Mouse (Mus musculus): ENCODE data around the gene Tmem210. TPM values are rescaled to one million over a fixed set of nuclear protein-coding genes. Genes with fewer than 3 reads are reported as not detected.

Tmem210 gene
- polyA plus RNA-seq, 1 experiment from 2014 or later = not detected

DNA sequence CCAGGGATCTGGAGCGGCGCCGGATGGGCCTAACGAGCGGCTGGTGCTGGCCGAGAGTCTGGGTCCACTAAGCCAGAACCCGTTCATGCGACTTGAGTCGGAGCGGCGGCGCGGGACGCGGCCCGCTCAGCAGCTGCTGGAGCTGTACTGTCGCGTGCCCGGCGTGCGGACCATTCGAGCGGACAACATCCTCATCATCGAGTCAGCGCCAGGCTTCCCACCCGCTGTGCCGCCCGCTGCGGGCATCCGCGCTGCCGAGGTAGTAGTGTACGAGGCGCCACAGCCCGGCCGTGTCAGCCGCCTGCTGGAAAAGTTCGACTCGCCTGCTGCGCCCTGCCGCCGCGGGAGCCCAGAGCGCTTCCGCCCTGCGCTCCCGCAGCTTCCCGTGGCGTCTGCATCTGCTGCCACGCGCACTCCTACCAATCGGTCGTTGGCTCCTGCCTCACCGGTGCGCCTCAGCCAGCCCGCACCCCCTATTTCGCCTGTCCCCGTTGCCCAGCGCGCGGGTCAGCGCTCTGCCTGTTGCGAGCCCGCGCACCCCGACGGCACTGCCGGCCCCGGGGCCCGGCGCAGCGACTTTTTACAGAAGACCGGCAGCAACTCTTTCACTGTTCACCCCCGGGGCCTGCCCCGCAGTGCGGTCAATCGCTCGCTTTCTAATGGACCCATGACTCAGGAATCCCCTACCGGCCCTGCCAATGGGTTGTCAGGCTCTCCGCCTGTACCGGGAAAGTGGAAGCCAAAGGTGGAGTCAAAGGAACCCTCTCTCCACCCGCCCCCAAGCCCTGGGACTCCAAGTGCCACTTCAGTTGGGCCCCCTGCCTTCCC, 24.9 kb upstream of the Tmem210 start:
- Histone ChIP-seq H3K27me3 (replicated peaks; ENCODE audit: control insufficient read depth, insufficient read depth, low read length) (no peaks in the 10 kb centered on the region; the same call in 1 of the 2 replicates), H3K4me3 (replicated peaks; ENCODE audit: low read length) (peak overlapping the region; percentile 67), H3K9me3 (ENCODE audit: control insufficient read depth, low read length) (no peaks in the 10 kb centered on the region), H3K4me2 (ENCODE audit: low read length) (peak overlapping the region; percentile 99), H3K9ac (replicated peaks; ENCODE audit: low read depth, low read length) (peak overlapping the region; percentile 74), H3K4me1 (replicated peaks; ENCODE audit: control insufficient read depth, insufficient read depth, low read length) (peaks cover 50% of the 10 kb centered on the region), H3K36me3 (ENCODE audit: control insufficient read depth, insufficient read depth) (no peaks in the 10 kb centered on the region), H3K27ac (ENCODE audit: low read length) (peak overlapping the region; percentile 48)
- under 1% methylated on average over 79 of the region's 82 CpGs for WGBS
- peak; percentile 32 for ATAC-seq

DNA sequence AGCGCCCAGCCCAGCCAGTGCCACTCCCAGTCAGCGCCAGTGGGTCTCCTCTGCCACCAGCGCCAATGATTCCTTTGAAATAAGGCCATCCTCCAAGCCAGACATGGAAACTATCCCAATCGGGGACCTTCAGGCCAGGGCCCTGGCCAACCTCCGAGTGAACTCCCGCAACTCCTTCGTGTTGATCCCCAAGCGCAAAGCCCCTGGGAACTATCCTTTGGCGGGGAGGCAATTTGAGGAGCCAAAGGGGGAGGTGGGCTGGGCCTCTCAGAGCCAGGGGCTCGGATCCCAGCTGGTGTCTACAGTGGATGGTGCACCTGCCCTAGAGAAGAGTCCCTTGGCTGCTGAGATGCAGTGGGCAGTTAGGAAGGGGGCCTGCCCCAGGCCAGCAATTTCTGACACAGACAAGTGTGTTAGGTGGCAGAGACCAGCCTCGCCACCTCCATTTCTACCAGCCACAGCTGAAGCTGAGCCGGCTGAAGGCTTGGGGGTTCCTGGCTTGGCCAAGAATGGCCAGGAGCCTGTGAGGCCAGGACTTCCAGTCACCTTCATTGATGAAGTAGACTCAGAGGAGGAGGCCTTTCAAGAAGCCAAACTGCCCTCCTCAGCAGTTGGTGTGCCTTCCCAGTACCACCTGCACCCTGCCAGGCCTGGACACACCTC, 24.2 kb upstream of the Tmem210 start:
- ATAC-seq = no peak
- peak overlapping the region; percentile 74 for H3K9ac ChIP-seq (replicated peaks; ENCODE audit: low read depth, low read length)
- no peaks in the 10 kb centered on the region for H3K36me3 ChIP-seq (ENCODE audit: control insufficient read depth, insufficient read depth)
- H3K4me2 ChIP-seq (ENCODE audit: low read length) = peak overlapping the region; percentile 99
- 18% methylated on average over 12 of the region's 12 CpGs for WGBS
- H3K27me3 ChIP-seq (replicated peaks; ENCODE audit: control insufficient read depth, insufficient read depth, low read length) = no peaks in the 10 kb centered on the region; the same call in 1 of the 2 replicates
- H3K27ac ChIP-seq (ENCODE audit: low read length) = no peak overlapping the region
- H3K4me1 ChIP-seq (replicated peaks; ENCODE audit: control insufficient read depth, insufficient read depth, low read length) = peaks cover 50% of the 10 kb centered on the region
- peak overlapping the region; percentile 67 for H3K4me3 ChIP-seq (replicated peaks; ENCODE audit: low read length)
- H3K9me3 ChIP-seq (ENCODE audit: control insufficient read depth, low read length) = no peaks in the 10 kb centered on the region

DNA sequence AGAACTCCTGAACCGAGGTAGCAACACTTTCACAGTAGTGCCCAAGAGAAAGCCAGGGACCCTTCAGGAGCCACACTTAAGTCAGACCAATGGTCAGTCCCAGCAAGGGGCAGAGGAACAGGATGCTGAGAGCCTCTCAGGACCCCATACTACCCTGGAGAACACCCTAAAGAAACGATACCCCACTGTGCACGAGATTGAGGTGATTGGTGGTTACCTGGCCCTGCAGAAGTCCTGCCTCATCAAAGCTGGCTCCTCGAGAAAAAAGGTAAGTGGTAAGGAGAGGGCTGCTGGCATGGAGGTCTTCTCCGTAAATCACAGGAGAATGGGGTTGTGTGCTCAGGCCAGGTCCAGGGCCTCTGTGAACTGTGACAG, 23.7 kb upstream of the Tmem210 start:
- H3K4me1 ChIP-seq (replicated peaks; ENCODE audit: control insufficient read depth, insufficient read depth, low read length) = peaks cover 50% of the 10 kb centered on the region
- H3K27ac ChIP-seq (ENCODE audit: low read length) = no peak overlapping the region

DNA sequence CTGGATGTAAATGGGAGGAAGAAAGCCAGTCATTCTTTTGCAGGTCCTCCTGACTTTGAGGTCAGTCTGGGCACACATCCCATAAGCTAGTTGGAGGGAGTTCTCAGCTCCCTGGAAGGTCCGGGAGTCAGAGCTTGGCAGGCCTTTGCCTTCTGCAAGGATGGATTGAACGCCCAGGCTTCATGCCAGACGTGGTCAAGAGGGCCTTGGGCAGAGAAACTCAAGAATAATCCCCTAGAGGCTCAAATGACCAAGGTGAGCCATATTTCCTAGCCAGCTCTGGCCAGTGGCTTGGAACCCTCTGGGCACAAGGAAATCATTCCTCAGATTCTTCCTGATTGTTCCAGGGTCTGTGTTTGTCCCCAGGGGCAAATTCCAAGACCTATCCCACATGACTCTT, 23.1 kb upstream of the Tmem210 start:
- H3K9me3 ChIP-seq (ENCODE audit: control insufficient read depth, low read length) = no peaks in the 10 kb centered on the region
- peaks cover 50% of the 10 kb centered on the region for H3K4me1 ChIP-seq (replicated peaks; ENCODE audit: control insufficient read depth, insufficient read depth, low read length)
- ATAC-seq = no peak
- H3K27ac ChIP-seq (ENCODE audit: low read length) = no peak overlapping the region
- no peaks in the 10 kb centered on the region for H3K36me3 ChIP-seq (ENCODE audit: control insufficient read depth, insufficient read depth)
- H3K4me3 ChIP-seq (replicated peaks; ENCODE audit: low read length) = no peak overlapping the region
- no peaks in the 10 kb centered on the region; the same call in 1 of the 2 replicates for H3K27me3 ChIP-seq (replicated peaks; ENCODE audit: control insufficient read depth, insufficient read depth, low read length)
- 0 out of 2 replicates have a peak overlapping the region, but pooled peaks have one; percentile 0 for H3K9ac ChIP-seq (replicated peaks; ENCODE audit: low read depth, low read length)
- WGBS = 80% methylated on average over 3 of the region's 3 CpGs
- H3K4me2 ChIP-seq (ENCODE audit: low read length) = peak overlapping the region; percentile 12

More for the DNA sequence above, 23.7 kb upstream of the Tmem210 start:
- Histone ChIP-seq H3K4me3 (replicated peaks; ENCODE audit: low read length) (0 out of 2 replicates have a peak overlapping the region, but pooled peaks have one; percentile 1), H3K4me2 (ENCODE audit: low read length) (peak overlapping the region; percentile 99), H3K27me3 (replicated peaks; ENCODE audit: control insufficient read depth, insufficient read depth, low read length) (no peaks in the 10 kb centered on the region; the same call in 1 of the 2 replicates), H3K9ac (replicated peaks; ENCODE audit: low read depth, low read length) (no peak overlapping the region), H3K36me3 (ENCODE audit: control insufficient read depth, insufficient read depth) (no peaks in the 10 kb centered on the region), H3K9me3 (ENCODE audit: control insufficient read depth, low read length) (no peaks in the 10 kb centered on the region)
- no peak for ATAC-seq
- 77% methylated on average over 5 of the region's 5 CpGs for WGBS

DNA sequence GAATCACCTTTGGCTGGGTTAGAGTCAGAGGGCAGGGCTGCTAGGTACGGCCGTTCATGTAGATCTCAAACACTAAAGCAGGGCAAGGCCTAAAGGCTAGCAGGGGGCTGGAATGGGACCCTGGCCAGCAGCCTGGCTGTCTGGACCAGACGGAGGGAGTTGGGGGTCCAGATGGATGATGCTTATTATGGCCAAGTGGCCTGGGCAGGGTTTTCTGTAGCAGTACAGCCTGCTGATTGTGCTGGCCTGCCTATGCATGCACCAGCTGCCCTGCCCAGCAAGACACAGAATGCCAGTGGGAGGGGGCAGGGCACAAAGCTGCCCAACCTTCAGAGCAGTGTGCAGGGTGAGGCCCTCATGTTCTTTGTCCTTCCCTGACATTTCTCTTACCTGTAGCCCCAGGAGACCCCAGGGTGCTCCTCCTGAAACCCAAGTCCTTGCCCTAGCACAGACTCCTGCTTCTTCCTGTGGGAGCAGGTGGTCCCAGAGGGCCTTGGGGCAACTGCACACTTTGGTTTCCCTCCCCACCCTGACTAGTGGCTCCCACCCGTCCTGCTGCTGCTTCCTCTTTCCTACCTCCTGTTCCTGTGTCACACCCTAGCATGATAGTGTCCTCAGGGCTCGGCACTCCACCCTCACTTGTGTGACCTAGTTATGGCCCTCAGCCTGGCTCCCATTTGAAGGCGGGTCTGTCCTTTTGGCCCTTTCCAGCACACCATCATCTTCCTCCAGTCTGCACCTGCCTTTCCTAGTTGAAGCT, 21.9 kb upstream of the Tmem210 start:
- peaks cover 56% of the 10 kb centered on the region for H3K4me1 ChIP-seq (replicated peaks; ENCODE audit: control insufficient read depth, insufficient read depth, low read length)
- 65% methylated on average over 6 of the region's 6 CpGs for WGBS
- H3K9ac ChIP-seq (replicated peaks; ENCODE audit: low read depth, low read length) = peak overlapping the region; percentile 38
- H3K36me3 ChIP-seq (ENCODE audit: control insufficient read depth, insufficient read depth) = no peaks in the 10 kb centered on the region
- no peak for ATAC-seq
- no peaks in the 10 kb centered on the region for H3K9me3 ChIP-seq (ENCODE audit: control insufficient read depth, low read length)
- no peaks in the 10 kb centered on the region; the same call in 1 of the 2 replicates for H3K27me3 ChIP-seq (replicated peaks; ENCODE audit: control insufficient read depth, insufficient read depth, low read length)
- peak overlapping the region; percentile 24 for H3K4me2 ChIP-seq (ENCODE audit: low read length)
- no peak overlapping the region for H3K4me3 ChIP-seq (replicated peaks; ENCODE audit: low read length)
- no peak overlapping the region for H3K27ac ChIP-seq (ENCODE audit: low read length)

DNA sequence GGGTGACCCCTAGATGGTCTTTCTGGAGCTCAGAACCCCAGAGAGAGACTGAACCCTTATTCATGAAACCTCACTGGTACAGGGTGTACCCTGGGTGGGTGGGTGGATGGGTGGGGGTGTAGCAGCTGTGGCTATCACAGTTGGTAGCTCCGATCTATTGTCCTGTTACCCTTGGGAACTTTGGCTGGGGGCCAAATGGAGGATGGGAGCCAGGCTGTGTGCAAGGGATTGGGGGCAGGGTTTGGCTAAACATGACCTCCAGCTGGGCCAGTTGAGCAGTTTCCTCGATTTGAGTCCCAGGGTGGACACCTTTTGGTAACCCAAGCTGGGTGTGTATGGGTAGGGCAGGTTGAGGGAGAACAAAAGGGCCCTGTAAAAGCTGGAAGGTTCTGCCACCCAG, 21.2 kb upstream of the Tmem210 start:
- Histone ChIP-seq H3K27ac (ENCODE audit: low read length) (no peak overlapping the region; the same call in 1 of the 2 replicates), H3K9ac (replicated peaks; ENCODE audit: low read depth, low read length) (0 out of 2 replicates have a peak overlapping the region, but pooled peaks have one; percentile 38), H3K27me3 (replicated peaks; ENCODE audit: control insufficient read depth, insufficient read depth, low read length) (no peaks in the 10 kb centered on the region; the same call in 1 of the 2 replicates), H3K36me3 (ENCODE audit: control insufficient read depth, insufficient read depth) (no peaks in the 10 kb centered on the region), H3K4me2 (ENCODE audit: low read length) (peak overlapping the region; percentile 24), H3K9me3 (ENCODE audit: control insufficient read depth, low read length) (no peaks in the 10 kb centered on the region), H3K4me1 (replicated peaks; ENCODE audit: control insufficient read depth, insufficient read depth, low read length) (peaks cover 63% of the 10 kb centered on the region), H3K4me3 (replicated peaks; ENCODE audit: low read length) (no peak overlapping the region)
- 30% methylated on average over 2 of the region's 2 CpGs for WGBS
- no peak for ATAC-seq

DNA sequence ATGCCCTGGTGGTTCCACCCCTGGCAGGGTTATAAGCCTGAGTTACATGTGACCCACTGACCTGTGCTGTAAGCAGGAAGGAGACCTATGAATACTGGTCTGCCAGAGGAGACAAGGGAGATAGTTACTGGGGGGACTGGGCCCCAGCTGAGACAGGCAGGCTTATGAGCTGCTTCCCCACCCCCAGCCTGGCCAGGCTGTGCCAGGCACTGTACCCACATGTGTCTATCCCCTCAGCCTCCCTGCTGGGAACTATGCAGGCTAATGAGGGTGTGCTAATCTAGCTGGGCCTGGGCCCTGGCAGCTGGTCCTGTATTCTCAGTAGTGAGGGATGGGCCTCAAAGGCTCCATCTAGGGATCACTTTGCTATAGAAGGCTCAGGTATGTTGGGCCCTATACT, 20.7 kb upstream of the Tmem210 start:
- no peak overlapping the region for H3K4me2 ChIP-seq (ENCODE audit: low read length)
- peaks cover 59% of the 10 kb centered on the region for H3K4me1 ChIP-seq (replicated peaks; ENCODE audit: control insufficient read depth, insufficient read depth, low read length)
- H3K27me3 ChIP-seq (replicated peaks; ENCODE audit: control insufficient read depth, insufficient read depth, low read length) = no peaks in the 10 kb centered on the region; the same call in 1 of the 2 replicates
- ATAC-seq = no peak
- H3K9ac ChIP-seq (replicated peaks; ENCODE audit: low read depth, low read length) = no peak overlapping the region
- no peaks in the 10 kb centered on the region for H3K9me3 ChIP-seq (ENCODE audit: control insufficient read depth, low read length)
- H3K27ac ChIP-seq (ENCODE audit: low read length) = no peak overlapping the region; the same call in 1 of the 2 replicates
- no peak overlapping the region for H3K4me3 ChIP-seq (replicated peaks; ENCODE audit: low read length)
- H3K36me3 ChIP-seq (ENCODE audit: control insufficient read depth, insufficient read depth) = no peaks in the 10 kb centered on the region

DNA sequence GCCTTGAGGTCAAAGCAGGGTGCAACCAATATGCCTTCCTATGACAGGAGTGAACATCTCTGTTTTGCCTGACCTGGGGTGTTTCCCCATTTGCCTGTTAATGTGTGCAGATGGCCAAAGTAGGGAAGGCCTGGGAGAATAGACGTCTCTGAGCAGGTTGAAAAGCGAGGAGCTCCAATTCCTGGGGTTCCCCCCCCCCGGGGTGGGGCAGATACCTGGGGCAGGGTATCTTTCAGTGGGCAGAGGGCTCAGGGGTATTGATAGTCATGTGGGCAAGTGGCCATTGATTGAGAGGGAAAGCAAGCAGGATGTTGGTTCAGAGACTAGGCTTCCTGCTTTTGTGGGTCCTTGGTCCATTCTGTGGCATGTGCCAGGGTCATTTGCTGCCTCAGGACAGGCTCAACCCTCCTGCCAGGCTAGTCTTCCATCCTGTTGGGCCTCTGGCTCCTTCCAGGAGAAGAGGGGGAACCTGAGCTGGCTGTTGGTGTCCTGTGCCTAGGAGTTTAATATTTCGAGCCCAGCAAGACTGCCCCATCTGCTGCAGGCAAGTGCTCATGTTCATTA, 20.1 kb upstream of the Tmem210 start:
- no peak overlapping the region for H3K4me3 ChIP-seq (replicated peaks; ENCODE audit: low read length)
- H3K27ac ChIP-seq (ENCODE audit: low read length) = no peak overlapping the region
- H3K36me3 ChIP-seq (ENCODE audit: control insufficient read depth, insufficient read depth) = no peaks in the 10 kb centered on the region
- H3K4me2 ChIP-seq (ENCODE audit: low read length) = no peak overlapping the region
- no peaks in the 10 kb centered on the region; the same call in 1 of the 2 replicates for H3K27me3 ChIP-seq (replicated peaks; ENCODE audit: control insufficient read depth, insufficient read depth, low read length)
- peaks cover 60% of the 10 kb centered on the region for H3K4me1 ChIP-seq (replicated peaks; ENCODE audit: control insufficient read depth, insufficient read depth, low read length)
- ATAC-seq = no peak
- no peaks in the 10 kb centered on the region for H3K9me3 ChIP-seq (ENCODE audit: control insufficient read depth, low read length)
- H3K9ac ChIP-seq (replicated peaks; ENCODE audit: low read depth, low read length) = no peak overlapping the region
- 73% methylated on average over 4 of the region's 4 CpGs for WGBS

Data from forebrain, embryonic 16.5 days (tissue).